Mouse (Mus musculus) small intestine, adult 2 months (tissue): ENCODE data around the gene Rexo1. TPM values are rescaled to one million over a fixed set of nuclear protein-coding genes. Genes with fewer than 3 reads are reported as not detected.

Experiments
- H3K27ac ChIP-seq: fragments of 200-500 bp; 2 replicates; pipeline ENCODE4 v1.5.1; 2012; ENCODE audit warnings: low read depth, low read length, control low read depth, inconsistent platforms; ENCODE audit not compliant: insufficient read depth
- H3K27me3 ChIP-seq: fragments of 200-500 bp; 2 replicates; pipeline ENCODE4 v1.6.1; 2012; ENCODE audit warnings: mild to moderate bottlenecking, moderate library complexity, low read length, inconsistent platforms; ENCODE audit not compliant: control insufficient read depth, insufficient read depth
- H3K36me3 ChIP-seq: fragments of 200-500 bp; 2 replicates; pipeline ENCODE4 v1.6.1; 2012; ENCODE audit warnings: mild to moderate bottlenecking, low read length, control low read depth, inconsistent platforms; ENCODE audit not compliant: control insufficient read depth, insufficient read depth
- H3K4me1 ChIP-seq: fragments of 200-500 bp; 2 replicates; pipeline ENCODE4 v1.6.1; 2012; ENCODE audit warnings: low read length, inconsistent platforms, mixed read lengths; ENCODE audit not compliant: control insufficient read depth, insufficient read depth, insufficient read length
- H3K4me3 ChIP-seq: fragments of 200-500 bp; 2 replicates; pipeline ENCODE4 v1.5.1; 2012; ENCODE audit warnings: low read depth, mild to moderate bottlenecking, control low read depth, inconsistent platforms, low read length, moderate library complexity
- CTCF ChIP-seq: fragments of 200-500 bp; IDR thresholded peaks from 2 replicates; pipeline ENCODE4 v1.5.1; 2012; ENCODE audit warnings: low read depth, mild to moderate bottlenecking, control low read depth, inconsistent platforms, low read length, moderate library complexity, mixed read lengths; ENCODE audit not compliant: insufficient replicate concordance, insufficient read length; ENCODE audit errors: extremely low read depth
- POLR2A ChIP-seq: fragments of 200-500 bp; IDR thresholded peaks from 2 replicates; pipeline ENCODE4 v1.6.1; 2012; ENCODE audit warnings: low read depth, mild to moderate bottlenecking, control low read depth, inconsistent platforms, low read length, moderate library complexity
- WGBS: fragments of 180-500 bp; shearing (Covaris S2); methylation state at CpG from one replicate; pipeline ENCODE4 v1.1.7; 2018; 5-methylcytosine and 5-hydroxymethylcytosine counted together
- polyA plus RNA-seq: library from polyadenylated mRNA; depleted of rRNA; stranded (reverse); fragments of >200 nt; gene quantifications from 2 replicates; pipeline ENCODE4 v1.2.3, GENCODE M21; 2012

The Rexo1 gene
- polyA plus RNA-seq, 1 experiment = 63.7 TPM

DNA sequence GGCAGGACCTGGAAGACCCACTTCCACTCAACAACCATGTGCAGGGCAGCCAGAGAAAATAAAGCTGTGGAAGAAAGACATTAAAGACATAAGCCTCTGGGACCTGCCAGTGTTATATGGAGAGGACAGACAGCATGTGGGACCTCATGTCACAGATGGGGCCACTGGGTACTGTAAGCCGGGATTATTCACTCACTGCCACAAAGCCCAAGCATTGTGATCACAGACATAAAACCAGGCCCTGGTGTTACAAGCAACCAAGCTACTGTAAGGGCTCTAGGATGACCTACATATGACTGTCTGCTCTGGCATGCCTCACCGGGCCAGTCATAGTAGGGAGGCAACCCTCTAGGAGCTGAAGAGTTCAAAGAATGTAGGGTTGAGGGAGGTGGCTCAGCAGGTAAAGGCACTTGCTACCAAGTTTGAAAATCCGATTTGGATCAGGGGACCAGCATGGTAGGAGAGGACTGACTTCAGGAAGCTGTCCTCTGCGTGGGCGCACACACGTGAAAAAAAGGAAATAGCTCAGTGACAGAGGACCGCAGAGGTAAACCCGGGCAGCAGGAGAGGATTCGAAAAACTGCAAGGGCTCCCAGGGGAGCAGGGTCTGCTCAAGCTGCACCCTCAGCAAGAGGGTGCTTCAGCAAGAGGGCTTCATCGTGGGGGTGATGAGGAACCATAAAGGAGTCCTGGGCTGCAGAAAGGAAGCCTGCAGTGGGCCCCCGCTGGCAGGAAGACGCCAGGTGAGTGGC is 27.9 kb upstream of the Rexo1 start:
- TF ChIP-seq POLR2A (no peak), CTCF (no peak)
- Histone ChIP-seq H3K4me1 (peaks cover 37% of the 10 kb centered on the region), H3K27me3 (no peaks in the 10 kb centered on the region), H3K27ac (peak overlapping the region; percentile 66), H3K36me3 (peaks cover 17% of the 10 kb centered on the region; the same call in 1 of the 2 replicates), H3K4me3 (peak overlapping the region; percentile 98)
- WGBS = 3% methylated on average over 12 of the region's 12 CpGs

DNA sequence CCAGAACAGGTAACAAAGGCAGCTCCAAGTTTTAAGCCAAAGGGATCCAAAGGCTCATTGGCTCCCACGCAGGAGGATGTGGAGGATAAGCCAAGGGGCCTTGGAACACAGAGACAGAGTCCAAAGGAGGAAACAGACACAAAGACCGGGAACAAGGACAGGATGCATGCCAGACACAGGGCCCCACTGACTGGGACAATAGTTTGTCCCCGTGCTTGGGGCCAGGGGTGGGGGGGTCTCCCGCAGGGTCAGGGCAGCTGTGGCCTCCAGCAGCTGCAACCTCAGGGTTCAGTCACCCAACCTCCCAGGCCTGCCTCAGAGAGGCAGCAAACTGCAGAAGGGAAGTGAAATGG is 25.9 kb upstream of the Rexo1 start:
- TF ChIP-seq POLR2A (no peak), CTCF (no peak)
- Histone ChIP-seq H3K4me3 (no peak overlapping the region), H3K4me1 (peaks cover 43% of the 10 kb centered on the region), H3K36me3 (peaks cover 25% of the 10 kb centered on the region; the same call in 1 of the 2 replicates), H3K27ac (peak overlapping the region; percentile 32), H3K27me3 (no peaks in the 10 kb centered on the region)
- 23% methylated on average over 4 of the region's 4 CpGs for WGBS

- WGBS = 88% methylated on average over 44 of the region's 51 CpGs
- Histone ChIP-seq H3K4me3 (peak overlapping the region; percentile 23), H3K4me1 (peaks cover 43% of the 10 kb centered on the region), H3K36me3 (peaks cover 25% of the 10 kb centered on the region; the same call in 1 of the 2 replicates), H3K27ac (peak overlapping the region; percentile 33), H3K27me3 (no peaks in the 10 kb centered on the region)
- no peak for TF ChIP-seq CTCF
- no peak for TF ChIP-seq POLR2A
These were observed 25.3 kb upstream of the Rexo1 start for GRCm38 (mm10) chr10:80586407-80587304.

DNA sequence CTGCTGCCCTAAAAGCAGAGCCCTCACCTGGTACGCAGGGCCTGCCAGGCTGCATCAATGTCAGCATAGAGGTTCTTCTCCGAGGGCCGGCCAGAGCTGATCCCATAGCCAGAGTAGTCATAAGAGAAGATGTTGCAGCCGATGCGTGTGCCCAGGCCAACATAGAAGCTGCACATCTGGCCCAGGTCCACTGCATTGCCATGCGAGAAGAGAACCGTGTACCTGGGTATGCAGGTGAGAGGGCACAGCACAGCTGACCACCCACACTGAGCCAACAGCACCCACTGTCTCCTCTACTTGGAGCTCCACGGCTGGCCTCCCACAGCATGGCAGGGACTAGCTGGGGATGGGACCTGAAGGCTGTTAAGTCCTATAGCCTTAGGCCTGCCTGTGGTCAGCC is 24.2 kb upstream of the Rexo1 start:
- 90% methylated on average over 8 of the region's 8 CpGs for WGBS
- no peak overlapping the region for H3K4me3 ChIP-seq
- H3K27ac ChIP-seq = no peak overlapping the region
- TF ChIP-seq POLR2A (no peak), CTCF (no peak)
- H3K27me3 ChIP-seq = no peaks in the 10 kb centered on the region
- peaks cover 43% of the 10 kb centered on the region for H3K4me1 ChIP-seq
- H3K36me3 ChIP-seq = peaks cover 25% of the 10 kb centered on the region; the same call in 1 of the 2 replicates

GRCm38 (mm10) chr10:80584642-80585552 is 23.5 kb upstream of the Rexo1 start:
- WGBS = 67% methylated on average over 12 of the region's 12 CpGs
- H3K27ac ChIP-seq = peak overlapping the region; percentile 6; the same call in 1 of the 2 replicates
- TF ChIP-seq POLR2A = no peak
- TF ChIP-seq CTCF = no peak

GRCm38 (mm10) chr10:80584045-80584488 is 22.7 kb upstream of the Rexo1 start:
- Histone ChIP-seq H3K27me3 (no peaks in the 10 kb centered on the region), H3K27ac (peak overlapping the region; percentile 6; the same call in 1 of the 2 replicates), H3K4me3 (no peak overlapping the region), H3K36me3 (peaks cover 25% of the 10 kb centered on the region; the same call in 1 of the 2 replicates), H3K4me1 (peaks cover 47% of the 10 kb centered on the region)
- no peak for TF ChIP-seq POLR2A
- no peak for TF ChIP-seq CTCF
- 35% methylated on average over 12 of the region's 12 CpGs for WGBS

More at GRCm38 (mm10) chr10:80584642-80585552, 23.5 kb upstream of the Rexo1 start:
- Histone ChIP-seq H3K36me3 (peaks cover 25% of the 10 kb centered on the region; the same call in 1 of the 2 replicates), H3K4me3 (no peak overlapping the region), H3K4me1 (peaks cover 43% of the 10 kb centered on the region), H3K27me3 (no peaks in the 10 kb centered on the region)
